Mouse (Mus musculus) heart, adult 10 weeks (tissue): ENCODE measurements around the gene Elf4. TPM values are rescaled to one million over a fixed set of nuclear protein-coding genes. Genes with fewer than 3 reads are reported as not detected.

Experiments used
- polyA plus RNA-seq: library from polyadenylated mRNA; stranded (reverse); fragments of 350-450 nt; fragmentation: Illumina TruSeq; extraction: RNeasy Lipid Tissue Mini Kit (QIAGEN cat#74804); gene quantifications from one replicate; pipeline ENCODE4 v1.2.3, GENCODE M21; 2014; ENCODE audit warnings: low read depth, low replicate concordance

Elf4 gene
- 5.7 TPM for polyA plus RNA-seq

GRCm38 (mm10) chrX:48462754-48463507, at the start of gene Elf4:
Elf4 (minus strand) TSS chrX:48463132.

Other genes with a start within 250 kb of the Elf4 start
- 15.6 TPM for gene Utp14a, start 206.3 kb downstream of the Elf4 start, polyA plus RNA-seq
- gene Bcorl1, start 121.8 kb downstream of the Elf4 start, polyA plus RNA-seq = 3.2 TPM
- gene Aifm1, start 50.4 kb upstream of the Elf4 start, polyA plus RNA-seq = 105 TPM
- 0.97 TPM for gene Rab33a, start 56.2 kb upstream of the Elf4 start, polyA plus RNA-seq
- gene Zfp280c, start 131.4 kb upstream of the Elf4 start, polyA plus RNA-seq = 7.5 TPM
- 2.7 TPM for gene Slc25a14, start 160.3 kb upstream of the Elf4 start, polyA plus RNA-seq
- gene Gpr119, start 211.3 kb upstream of the Elf4 start, polyA plus RNA-seq = not detected
- 5.0 TPM for gene Rbmx2, start 231.9 kb upstream of the Elf4 start, polyA plus RNA-seq